Mouse (Mus musculus): Measurements from ENCODE around the gene Slc25a20.
A peak's percentile ranks its signal among the peaks of the same experiment; 100 is the strongest.
"Not testable (repeated sequence)": the region's sequence is repeated elsewhere in the genome, so short reads cannot be mapped to it uniquely, and the experiment has no call there.

The Slc25a20 gene

GRCm38 (mm10) chr9:108661677-108662612 is at the start of gene Slc25a20:
Gene Slc25a20, plus strand, starts transcription at chr9:108662088.
- DNase-seq (ENCODE audit: low spot score in 2 of 2), result peak; percentile 19 to 25

GRCm38 (mm10) chr9:108617301-108617700 is 44.6 kb upstream of the Slc25a20 start:
- DNase-seq (ENCODE audit: low spot score in 2 of 2), result no peak

DNA sequence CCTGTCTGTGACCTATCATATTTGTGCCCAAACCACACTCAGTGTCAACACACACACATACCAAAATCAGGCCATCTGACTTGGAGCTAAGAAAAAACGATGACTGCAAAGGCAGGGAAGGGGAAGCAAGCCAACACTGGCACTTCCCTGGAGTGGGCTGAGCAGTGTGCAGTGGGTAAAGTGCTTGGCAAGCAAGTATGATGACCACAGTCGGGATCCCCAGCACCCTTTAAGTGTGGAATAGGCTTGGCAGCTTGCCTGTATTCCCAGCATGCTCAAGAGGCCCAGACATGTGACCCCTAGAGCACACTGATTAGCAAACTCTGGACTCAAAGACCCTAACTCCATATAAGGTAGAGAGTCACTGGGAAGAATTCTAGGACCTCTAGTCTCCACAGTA is 35.4 kb upstream of the Slc25a20 start:
- DNase-seq (ENCODE audit: low spot score in 2 of 2), result no peak

- no peak for DNase-seq (ENCODE audit: low spot score in 2 of 2)
Observed at GRCm38 (mm10) chr9:108628141-108628540, 33.7 kb upstream of the Slc25a20 start.

GRCm38 (mm10) chr9:108630683-108631082 is 31.2 kb upstream of the Slc25a20 start:
- no peak for DNase-seq (ENCODE audit: low spot score in 2 of 2)

DNA sequence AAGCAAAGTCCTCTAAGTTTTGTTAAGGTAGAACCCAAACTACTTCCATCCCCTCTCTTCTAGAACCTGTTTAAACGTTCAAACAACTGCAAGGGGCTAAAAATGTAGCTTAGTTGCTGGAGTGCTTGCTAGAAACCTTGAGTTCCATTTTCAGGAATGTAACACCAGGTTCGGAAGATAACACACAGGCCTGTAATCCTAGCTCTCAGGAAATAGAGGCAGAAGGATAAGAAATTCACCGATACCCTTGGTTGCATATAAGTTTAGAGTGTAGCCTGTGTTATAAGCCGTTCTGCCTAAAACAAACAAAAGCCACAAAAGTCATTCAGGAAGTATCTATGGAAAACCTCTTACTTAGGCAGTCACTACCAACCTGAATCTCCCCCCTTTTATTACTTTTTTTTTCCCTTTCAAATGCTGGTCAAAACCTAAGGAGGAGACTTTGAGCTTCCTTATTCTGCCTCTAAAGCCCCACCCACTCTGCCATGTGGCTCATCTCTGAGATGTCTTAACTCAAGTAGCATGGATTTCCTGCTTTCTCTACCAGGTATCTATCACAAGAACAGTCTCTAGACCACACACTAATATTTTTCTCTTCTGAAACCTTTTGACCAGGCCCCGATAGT is 30.1 kb upstream of the Slc25a20 start:
- no peak for DNase-seq (ENCODE audit: low spot score in 2 of 2)

DNA sequence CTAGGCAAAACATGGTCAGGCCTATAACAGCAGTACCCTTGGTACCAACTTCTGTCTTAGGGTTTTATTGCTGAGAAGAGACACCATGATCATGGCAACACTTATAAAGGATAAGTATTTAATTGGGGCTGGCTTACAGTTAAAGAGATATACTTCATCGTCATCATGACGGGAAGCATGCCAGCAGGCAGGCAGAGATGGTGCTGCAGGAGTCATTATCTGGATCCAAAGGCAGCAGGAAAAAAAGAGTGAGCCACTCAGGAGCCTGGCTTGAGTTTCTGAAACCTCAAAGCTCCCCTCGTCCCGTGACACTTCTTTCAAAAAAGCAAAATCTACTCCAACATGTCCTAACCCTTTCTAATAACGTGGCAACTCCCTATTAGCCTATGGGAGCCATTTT is 29.5 kb upstream of the Slc25a20 start:
- no peak for DNase-seq (ENCODE audit: low spot score in 2 of 2)

- DNase-seq (ENCODE audit: low spot score in 2 of 2), result no peak
Observed at GRCm38 (mm10) chr9:108633846-108634245, 28.0 kb upstream of the Slc25a20 start.

GRCm38 (mm10) chr9:108635415-108635814 is 26.5 kb upstream of the Slc25a20 start:
- DNase-seq (ENCODE audit: low spot score in 2 of 2), result no peak

- no peak for DNase-seq (ENCODE audit: low spot score in 2 of 2)
Observed at GRCm38 (mm10) chr9:108639825-108640224, 22.1 kb upstream of the Slc25a20 start.

GRCm38 (mm10) chr9:108648166-108648565 is 13.7 kb upstream of the Slc25a20 start:
- DNase-seq (ENCODE audit: low spot score in 2 of 2), result no peak

DNA sequence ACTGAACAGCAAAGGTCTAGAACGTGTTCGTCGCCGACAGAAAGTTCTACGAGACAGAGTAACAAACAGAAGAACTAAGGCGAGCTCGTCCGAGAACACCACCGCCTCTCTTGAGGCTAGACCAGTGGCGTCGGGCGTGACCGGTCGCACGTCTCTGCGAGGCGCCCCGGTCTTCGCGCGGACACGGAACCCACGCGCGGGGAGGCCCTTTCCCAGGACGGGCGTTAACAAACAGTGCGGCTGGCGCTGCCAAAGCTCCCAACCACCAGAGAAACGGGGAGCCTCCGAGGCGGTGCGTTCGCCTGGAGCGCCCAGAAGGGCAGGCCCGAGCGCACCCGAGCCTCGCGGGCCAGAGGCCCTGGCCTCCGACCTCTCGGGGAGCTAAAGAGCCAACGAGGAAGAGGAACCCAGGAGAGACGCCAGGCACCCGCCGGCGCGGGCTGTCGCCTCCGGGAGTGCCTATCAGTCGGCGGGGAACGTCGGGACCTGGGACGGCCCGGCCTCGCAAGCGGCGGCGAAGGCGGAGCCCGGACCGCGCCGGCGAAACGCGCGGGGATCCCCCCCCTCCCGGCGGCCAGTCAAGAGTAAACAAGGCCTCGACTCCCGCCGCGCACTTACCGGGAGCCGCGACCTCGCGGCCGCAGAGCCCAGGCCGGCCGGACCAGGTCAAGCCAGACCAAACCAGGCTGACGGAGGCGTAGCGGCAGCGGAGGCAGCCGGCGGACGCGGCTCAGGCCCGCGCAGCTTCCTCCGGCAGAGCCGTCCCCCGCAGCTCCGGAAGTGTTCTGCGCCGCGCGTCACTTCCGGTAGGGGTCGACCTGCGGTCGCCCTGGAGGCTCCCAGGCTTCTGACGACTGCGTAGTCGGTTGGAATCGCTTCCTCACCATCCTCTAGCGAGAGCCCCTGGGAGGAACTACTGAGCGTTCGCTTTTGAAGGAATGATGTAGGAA is 13.0 kb upstream of the Slc25a20 start, which contains the start of gene Arih2:
TSS of gene Arih2 (minus strand) at position 776 of the 950 bp plus-strand sequence.
- peak; percentile 80 to 84 for DNase-seq (ENCODE audit: low spot score in 2 of 2)

- no peak for DNase-seq (ENCODE audit: low spot score in 2 of 2)
Observed at GRCm38 (mm10) chr9:108649561-108650440, 12.1 kb upstream of the Slc25a20 start.

DNA sequence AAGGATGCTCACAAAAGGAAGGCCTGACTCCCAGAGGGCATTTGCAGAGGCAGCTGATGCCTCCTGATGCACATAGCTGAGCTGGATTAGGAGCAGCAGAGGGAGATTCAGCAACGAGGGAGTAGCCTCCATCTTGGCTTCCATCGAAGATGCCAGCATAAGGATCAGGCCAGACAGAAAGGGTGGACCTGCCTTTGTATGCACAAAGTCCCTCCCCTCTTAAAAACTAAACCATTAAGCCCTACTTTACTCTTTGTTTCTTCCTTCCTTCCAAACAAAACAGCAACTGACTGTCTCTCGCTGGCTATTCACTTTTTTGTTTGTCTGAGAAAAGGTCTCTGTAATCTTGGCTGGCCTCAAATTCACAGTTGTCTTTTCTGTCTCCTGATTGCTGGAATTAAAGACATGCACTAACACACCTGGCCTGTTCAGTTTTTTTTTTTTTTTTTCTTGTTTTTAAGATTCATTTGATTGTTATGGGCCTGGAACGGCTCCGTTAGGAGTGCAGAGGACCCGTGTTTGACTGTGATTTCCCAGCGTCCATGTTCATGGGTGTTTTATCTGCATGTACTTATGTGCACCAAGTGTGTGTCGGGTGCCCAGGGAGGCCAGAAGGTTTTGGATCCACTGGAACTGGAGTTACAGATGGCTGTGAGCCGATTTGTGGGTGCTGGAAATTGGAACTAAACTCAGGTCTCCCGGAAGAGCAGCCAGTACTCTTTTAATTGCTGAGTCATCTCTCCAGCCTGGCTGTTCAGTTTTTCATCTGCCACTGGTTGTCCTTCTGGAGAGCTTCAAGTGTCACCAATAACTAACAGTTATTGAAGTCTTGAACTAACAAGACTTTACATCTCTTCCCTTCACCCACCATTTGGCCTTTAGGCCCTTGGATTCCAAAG is 7.1 kb upstream of the Slc25a20 start:
- no peak for DNase-seq (ENCODE audit: low spot score in 2 of 2)

- DNase-seq (ENCODE audit: low spot score in 2 of 2), result not testable (repeated sequence)
Observed at GRCm38 (mm10) chr9:108655865-108656264, 6.0 kb upstream of the Slc25a20 start.

GRCm38 (mm10) chr9:108662660-108663059 is 772 bp downstream of the Slc25a20 start:
- no peak for DNase-seq (ENCODE audit: low spot score in 2 of 2)

DNA sequence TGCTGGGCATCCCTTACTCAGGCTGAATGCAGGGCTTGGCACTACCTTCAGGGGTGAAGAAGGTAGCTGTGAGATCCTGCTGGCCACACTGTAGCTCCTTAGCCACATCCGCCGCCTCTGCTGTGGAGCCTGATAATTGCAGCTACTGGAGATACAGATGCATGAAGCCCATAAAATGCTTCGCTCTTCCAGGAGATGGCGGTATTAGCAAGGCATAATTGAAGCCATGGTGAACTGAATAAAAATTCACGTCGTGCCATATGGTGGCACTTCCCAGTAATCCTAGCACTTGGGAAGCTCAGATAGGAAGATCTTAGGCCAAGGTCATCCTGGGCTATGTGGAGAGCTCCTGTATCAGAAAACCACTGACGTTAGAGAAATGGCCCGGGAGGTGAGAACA is 8.0 kb downstream of the Slc25a20 start:
- DNase-seq (ENCODE audit: low spot score in 2 of 2), result no peak

DNA sequence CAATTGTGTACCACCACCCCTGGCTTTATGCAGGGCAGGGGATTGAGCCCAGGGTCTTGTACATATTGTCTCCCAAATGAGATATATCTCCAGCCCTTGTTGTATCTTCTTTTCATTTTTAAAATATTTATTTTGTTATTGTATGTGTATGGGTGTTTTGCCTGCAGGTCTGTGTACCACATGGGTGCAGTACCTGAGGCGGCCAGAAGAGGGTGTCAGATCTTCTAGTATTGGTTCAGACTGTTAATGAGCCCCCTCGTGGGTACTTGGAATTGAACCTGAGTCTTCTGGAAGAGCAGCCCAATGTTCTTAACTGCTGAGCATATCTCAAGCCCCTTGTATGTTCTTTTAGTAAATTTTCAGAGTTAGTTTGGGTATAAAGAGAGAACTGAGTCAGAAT is 11.3 kb downstream of the Slc25a20 start:
- DNase-seq (ENCODE audit: low spot score in 2 of 2), result no peak

GRCm38 (mm10) chr9:108680026-108680425 is 18.1 kb downstream of the Slc25a20 start:
- DNase-seq (ENCODE audit: low spot score in 2 of 2), result no peak

DNA sequence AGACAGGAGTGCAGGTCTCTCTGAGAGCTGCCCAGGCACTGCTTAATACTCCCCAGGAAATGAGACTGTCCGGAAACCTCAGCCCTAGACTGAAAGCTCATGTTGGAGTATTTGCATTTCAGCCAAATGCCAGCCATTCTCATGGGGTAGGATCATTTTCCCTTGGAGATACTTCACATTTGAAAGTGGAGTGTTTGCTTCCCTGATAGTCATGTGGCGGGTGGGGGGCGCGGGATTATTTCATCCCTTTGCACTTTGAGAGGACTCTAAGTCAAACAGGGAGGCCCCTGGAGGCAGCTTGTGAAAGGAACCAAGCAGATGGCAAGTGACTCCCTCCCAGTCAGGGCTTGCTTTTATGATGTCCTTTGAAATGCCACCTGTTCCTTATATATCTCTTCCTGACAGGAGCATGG is 24.6 kb downstream of the Slc25a20 start:
- DNase-seq (ENCODE audit: low spot score in 2 of 2), result no peak

Data from frontal cortex, postnatal 25 days (tissue).